Mouse (Mus musculus) embryonic facial prominence, embryonic 15.5 days (tissue): ENCODE measurements around the gene Zpbp2. TPM values are rescaled to one million over a fixed set of nuclear protein-coding genes. Genes with fewer than 3 reads are reported as not detected.

ENCODE experiments used
- ATAC-seq: fragments of 200-750 bp; cut with Nextera tagmentation; 2 replicates; pipeline ENCODE4 v1.8.0; 2017; ENCODE audit warnings: low read depth, moderate TSS enrichment; ENCODE audit not compliant: insufficient number of reproducible peaks, low FRiP score, low TSS enrichment
- H3K27ac ChIP-seq: fragments of 300-500 bp; sonication (generic); replicated peaks from 2 replicates; pipeline ENCODE4 v1.5.1; 2015; ENCODE audit warnings: mild to moderate bottlenecking, inconsistent platforms
- H3K27me3 ChIP-seq: fragments of 300-500 bp; sonication (generic); 2 replicates; pipeline ENCODE4 v1.6.1; 2015; ENCODE audit warnings: inconsistent platforms
- H3K36me3 ChIP-seq: fragments of 300-500 bp; sonication (generic); 2 replicates; pipeline ENCODE4 v1.6.1; 2015; ENCODE audit warnings: mild to moderate bottlenecking, inconsistent platforms
- H3K4me1 ChIP-seq: fragments of 300-500 bp; sonication (generic); 2 replicates; pipeline ENCODE4 v1.6.1; 2015; ENCODE audit warnings: inconsistent platforms
- H3K4me2 ChIP-seq: fragments of 300-500 bp; sonication (generic); replicated peaks from 2 replicates; pipeline ENCODE4 v1.6.1; 2015; ENCODE audit warnings: mild to moderate bottlenecking, inconsistent platforms
- H3K4me3 ChIP-seq: fragments of 300-500 bp; sonication (generic); replicated peaks from 2 replicates; pipeline ENCODE4 v1.5.1; 2015; ENCODE audit warnings: mild to moderate bottlenecking, inconsistent platforms
- H3K9ac ChIP-seq: fragments of 300-500 bp; sonication (generic); 2 replicates; pipeline ENCODE4 v1.6.1; 2015; ENCODE audit warnings: inconsistent platforms
- H3K9me3 ChIP-seq: fragments of 300-500 bp; sonication (generic); replicated peaks from 2 replicates; pipeline ENCODE4 v1.6.1; 2016; ENCODE audit warnings: inconsistent platforms
- WGBS: fragments of 180-500 bp; shearing (Covaris S2); methylation state at CpG from one replicate; pipeline ENCODE4 v1.1.7; 2015; 5-methylcytosine and 5-hydroxymethylcytosine counted together
- polyA plus RNA-seq: library from polyadenylated mRNA; unstranded; fragments of >200 nt; fragmentation: Nextera tagmentation; extraction: Ambion mirVana; gene quantifications from 2 replicates; pipeline ENCODE4 v1.2.1, GENCODE M21; 2015

The Zpbp2 gene
- polyA plus RNA-seq = 0.16 TPM in 1 of 2 replicates, not detected in the other

GRCm38 (mm10) chr11:98550975-98551828 lies at the start of gene Zpbp2:
Zpbp2 (plus strand) TSS chr11:98551097.
- peaks cover 9% of the 10 kb centered on the region for H3K4me1 ChIP-seq
- H3K27me3 ChIP-seq = peaks cover 39% of the 10 kb centered on the region
- 1% methylated on average over 50 of the region's 51 CpGs for WGBS
- H3K36me3 ChIP-seq = no peaks in the 10 kb centered on the region
- H3K4me3 ChIP-seq = peak within 1 kb of the TSS; percentile 85
- H3K27ac ChIP-seq = peak within 1 kb of the TSS; percentile 85
- ATAC-seq = peak; percentile 96
- peak within 1 kb of the TSS; percentile 24; the same call in 1 of the 2 replicates for H3K9ac ChIP-seq
- H3K9me3 ChIP-seq = no peaks in the 10 kb centered on the region
- peak within 1 kb of the TSS; percentile 84 for H3K4me2 ChIP-seq

GRCm38 (mm10) chr11:98504926-98505325 lies 46.0 kb upstream of the Zpbp2 start:
- no peak overlapping the region for H3K4me2 ChIP-seq
- WGBS = 42% methylated on average over 3 of the region's 3 CpGs
- no peaks in the 10 kb centered on the region for H3K36me3 ChIP-seq
- no peak overlapping the region for H3K27ac ChIP-seq
- no peak for ATAC-seq
- no peaks in the 10 kb centered on the region for H3K4me1 ChIP-seq
- no peaks in the 10 kb centered on the region for H3K9me3 ChIP-seq
- no peak overlapping the region for H3K9ac ChIP-seq
- no peaks in the 10 kb centered on the region for H3K27me3 ChIP-seq
- H3K4me3 ChIP-seq = no peak overlapping the region

- no peak overlapping the region for H3K4me3 ChIP-seq
These were observed 41.5 kb upstream of the Zpbp2 start for GRCm38 (mm10) chr11:98509434-98509833.

DNA sequence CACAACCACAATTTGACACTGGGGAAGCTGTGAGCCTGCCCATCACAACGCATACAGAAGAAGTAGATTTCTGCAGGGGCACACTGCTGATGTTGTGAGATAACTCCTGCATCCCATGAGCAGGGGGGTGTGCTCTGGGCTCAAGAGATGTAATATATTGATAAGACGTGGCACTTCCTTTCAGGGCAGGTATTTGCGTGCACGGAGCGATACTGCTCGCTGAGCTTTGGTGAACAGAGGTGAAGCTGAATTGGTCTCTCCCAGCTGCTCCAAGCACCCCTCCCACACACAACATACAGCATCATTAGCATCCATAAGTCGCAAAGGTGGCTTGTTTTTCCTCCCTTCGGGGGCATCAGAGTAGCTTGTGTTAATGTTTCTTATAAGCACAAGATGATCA lies 40.8 kb upstream of the Zpbp2 start:
- H3K4me3 ChIP-seq = no peak overlapping the region
- WGBS = 76% methylated on average over 8 of the region's 8 CpGs

More at GRCm38 (mm10) chr11:98509434-98509833, 41.5 kb upstream of the Zpbp2 start:
- Histone ChIP-seq H3K4me2 (no peak overlapping the region), H3K27ac (no peak overlapping the region), H3K4me1 (no peaks in the 10 kb centered on the region), H3K36me3 (no peaks in the 10 kb centered on the region), H3K9ac (no peak overlapping the region), H3K27me3 (no peaks in the 10 kb centered on the region), H3K9me3 (no peaks in the 10 kb centered on the region)
- no peak for ATAC-seq
- WGBS = 61% methylated on average over 7 of the region's 7 CpGs

DNA sequence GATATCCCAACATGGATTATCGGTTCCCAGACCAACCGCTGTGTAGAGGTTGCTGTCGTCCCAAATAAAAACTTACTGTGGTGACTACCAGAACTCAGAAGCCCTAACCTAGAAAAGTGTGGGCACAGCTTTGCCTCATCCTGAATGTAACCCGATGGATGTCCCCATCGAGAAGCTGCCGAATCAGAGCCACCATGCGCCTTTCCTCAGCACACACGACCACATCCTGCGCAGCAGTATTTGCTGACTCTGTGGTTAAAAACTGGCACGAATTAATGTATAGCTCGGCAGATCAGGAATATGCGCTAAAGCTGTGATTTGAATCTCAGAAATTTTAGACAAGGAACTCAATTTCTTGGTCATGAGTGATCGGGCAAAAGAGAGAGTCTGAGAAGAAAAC lies 38.0 kb upstream of the Zpbp2 start:
- Histone ChIP-seq H3K9me3 (no peaks in the 10 kb centered on the region), H3K36me3 (no peaks in the 10 kb centered on the region), H3K4me2 (no peak overlapping the region), H3K4me1 (no peaks in the 10 kb centered on the region), H3K27ac (no peak overlapping the region), H3K27me3 (no peaks in the 10 kb centered on the region), H3K4me3 (no peak overlapping the region), H3K9ac (no peak overlapping the region)
- ATAC-seq = no peak
- 90% methylated on average over 13 of the region's 13 CpGs for WGBS

More for the DNA sequence above, 40.8 kb upstream of the Zpbp2 start:
- no peak overlapping the region for H3K9ac ChIP-seq
- H3K4me2 ChIP-seq = no peak overlapping the region
- H3K27ac ChIP-seq = no peak overlapping the region
- no peaks in the 10 kb centered on the region for H3K36me3 ChIP-seq
- H3K9me3 ChIP-seq = no peaks in the 10 kb centered on the region
- H3K27me3 ChIP-seq = no peaks in the 10 kb centered on the region
- ATAC-seq = no peak
- H3K4me1 ChIP-seq = no peaks in the 10 kb centered on the region

DNA sequence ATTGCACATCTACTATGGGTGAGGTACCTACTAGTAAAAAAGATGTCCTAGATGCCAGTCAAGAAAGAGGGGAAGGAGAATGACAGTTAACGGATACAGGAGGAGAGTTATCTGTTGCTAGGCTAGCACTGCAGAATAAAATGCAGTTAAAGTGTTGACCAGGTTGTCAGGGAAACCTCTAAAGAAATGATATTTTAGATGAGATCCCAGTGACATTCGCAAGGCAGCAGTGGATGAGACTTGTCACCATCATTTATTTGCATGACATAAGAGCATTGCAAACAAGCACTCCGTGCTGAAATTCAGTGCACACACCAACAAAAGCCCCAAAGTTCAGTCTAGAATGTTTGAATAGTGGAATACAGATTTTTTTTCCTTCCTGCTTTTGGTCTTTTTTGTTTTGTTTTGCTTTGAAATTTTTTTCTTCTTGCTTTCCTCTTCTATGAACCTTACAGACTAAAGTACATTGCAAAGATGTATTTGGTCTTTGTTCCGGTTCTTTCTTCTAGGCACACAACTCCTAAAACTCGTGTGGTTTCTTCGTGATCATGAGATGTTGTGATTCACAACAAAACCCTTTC lies 37.5 kb upstream of the Zpbp2 start:
- H3K9ac ChIP-seq = no peak overlapping the region
- no peaks in the 10 kb centered on the region for H3K4me1 ChIP-seq
- no peak overlapping the region for H3K4me2 ChIP-seq
- ATAC-seq = no peak
- no peak overlapping the region for H3K27ac ChIP-seq
- H3K36me3 ChIP-seq = no peaks in the 10 kb centered on the region
- 75% methylated on average over 6 of the region's 6 CpGs for WGBS
- no peaks in the 10 kb centered on the region for H3K27me3 ChIP-seq
- no peaks in the 10 kb centered on the region for H3K9me3 ChIP-seq
- H3K4me3 ChIP-seq = no peak overlapping the region

GRCm38 (mm10) chr11:98520468-98520867 lies 30.4 kb upstream of the Zpbp2 start:
- no peaks in the 10 kb centered on the region for H3K27me3 ChIP-seq
- H3K4me2 ChIP-seq = no peak overlapping the region
- H3K9me3 ChIP-seq = no peaks in the 10 kb centered on the region
- H3K9ac ChIP-seq = no peak overlapping the region
- 0 out of 2 replicates have a peak, but pooled peaks cover 6% of the 10 kb centered on the region for H3K4me1 ChIP-seq
- H3K36me3 ChIP-seq = no peaks in the 10 kb centered on the region
- H3K4me3 ChIP-seq = no peak overlapping the region
- WGBS = 13% methylated on average over 10 of the region's 10 CpGs
- H3K27ac ChIP-seq = peak overlapping the region; percentile 18; the same call in 1 of the 2 replicates
- ATAC-seq = no peak

- H3K9ac ChIP-seq = no peak overlapping the region
- no peak overlapping the region for H3K27ac ChIP-seq
- WGBS = 51% methylated on average over 4 of the region's 4 CpGs
- H3K27me3 ChIP-seq = no peaks in the 10 kb centered on the region; the same call in 1 of the 2 replicates
- no peak for ATAC-seq
- no peaks in the 10 kb centered on the region for H3K36me3 ChIP-seq
- no peak overlapping the region for H3K4me3 ChIP-seq
- H3K4me1 ChIP-seq = 0 out of 2 replicates have a peak, but pooled peaks cover 2% of the 10 kb centered on the region
- H3K9me3 ChIP-seq = no peaks in the 10 kb centered on the region
- no peak overlapping the region for H3K4me2 ChIP-seq
These were observed 25.8 kb upstream of the Zpbp2 start for GRCm38 (mm10) chr11:98525140-98525539.

DNA sequence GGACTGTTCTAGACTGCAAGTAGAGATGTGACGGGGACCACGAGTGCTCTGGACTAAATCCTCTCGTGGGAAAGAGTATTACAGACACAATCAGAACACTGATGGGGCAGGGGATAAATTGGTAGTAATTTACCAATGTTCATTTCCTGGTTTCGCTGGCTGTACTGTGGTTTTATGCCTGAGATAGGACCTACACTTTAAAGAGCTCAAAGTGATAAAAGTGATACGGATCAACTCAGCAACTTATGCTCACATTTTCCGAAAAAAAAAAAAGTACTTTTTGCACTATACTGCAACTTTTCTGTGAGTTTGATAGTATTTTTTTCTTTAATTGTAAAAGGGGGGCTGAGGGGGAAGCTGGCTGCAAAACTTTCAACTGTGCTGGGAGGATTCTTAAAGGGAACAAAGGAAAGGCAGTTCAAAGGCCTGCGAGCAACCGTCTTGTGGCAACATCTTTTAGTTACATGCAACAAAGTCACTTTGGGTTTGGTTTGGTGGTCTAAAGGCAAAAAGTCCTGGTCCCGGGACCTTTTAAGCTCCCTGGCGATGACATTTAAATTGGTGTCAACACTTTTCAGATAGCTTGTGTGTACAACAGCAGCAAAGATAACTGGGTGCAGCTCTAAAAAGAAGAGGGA lies 24.0 kb upstream of the Zpbp2 start:
- Histone ChIP-seq H3K9ac (no peak overlapping the region), H3K27me3 (no peaks in the 10 kb centered on the region; the same call in 1 of the 2 replicates), H3K4me1 (no peaks in the 10 kb centered on the region), H3K4me2 (no peak overlapping the region), H3K36me3 (no peaks in the 10 kb centered on the region), H3K9me3 (no peaks in the 10 kb centered on the region), H3K27ac (no peak overlapping the region), H3K4me3 (no peak overlapping the region)
- 70% methylated on average over 10 of the region's 10 CpGs for WGBS
- no peak for ATAC-seq

DNA sequence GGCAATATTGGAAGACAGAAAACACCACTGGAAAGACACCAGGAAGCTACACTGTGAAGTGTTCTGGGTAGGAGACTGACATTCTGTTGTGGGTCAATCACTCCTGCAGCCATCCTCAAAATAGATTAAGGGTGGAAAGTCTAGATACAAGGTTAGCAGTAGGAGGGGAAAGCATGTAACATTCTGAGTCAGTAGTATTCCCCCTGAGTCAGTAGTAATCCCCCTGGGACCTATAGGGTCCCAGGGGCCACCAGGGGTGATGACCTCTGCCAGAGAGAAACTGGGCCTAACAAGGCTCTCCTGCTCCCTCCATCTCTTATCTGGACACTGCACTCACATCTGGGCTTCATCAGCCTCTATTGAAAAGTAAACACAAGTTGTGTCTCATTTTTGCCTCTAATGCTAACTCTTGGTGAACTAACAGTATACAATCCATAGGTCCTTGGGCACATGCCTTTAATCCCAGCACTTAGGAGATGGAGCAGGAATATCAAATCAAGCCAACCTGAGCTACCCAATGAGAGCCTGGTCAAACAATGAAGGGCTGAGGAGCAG lies 13.3 kb upstream of the Zpbp2 start:
- Histone ChIP-seq H3K27me3 (peaks cover 2% of the 10 kb centered on the region), H3K27ac (no peak overlapping the region)

GRCm38 (mm10) chr11:98540319-98540718 lies 10.6 kb upstream of the Zpbp2 start:
- peaks cover 7% of the 10 kb centered on the region; the same call in 1 of the 2 replicates for H3K9me3 ChIP-seq
- ATAC-seq = no peak
- H3K36me3 ChIP-seq = no peaks in the 10 kb centered on the region
- no peak overlapping the region for H3K4me2 ChIP-seq
- WGBS = 77% methylated on average over 5 of the region's 5 CpGs
- peaks cover 16% of the 10 kb centered on the region for H3K27me3 ChIP-seq
- H3K9ac ChIP-seq = no peak overlapping the region
- H3K4me1 ChIP-seq = peaks cover 2% of the 10 kb centered on the region; the same call in 1 of the 2 replicates
- no peak overlapping the region for H3K27ac ChIP-seq
- no peak overlapping the region for H3K4me3 ChIP-seq

More for the DNA sequence above, 13.3 kb upstream of the Zpbp2 start:
- Histone ChIP-seq H3K9ac (no peak overlapping the region), H3K4me3 (no peak overlapping the region), H3K9me3 (peaks cover 7% of the 10 kb centered on the region; the same call in 1 of the 2 replicates), H3K36me3 (no peaks in the 10 kb centered on the region), H3K4me2 (no peak overlapping the region), H3K4me1 (no peaks in the 10 kb centered on the region)
- no peak for ATAC-seq
